Mouse (Mus musculus): Measurements from ENCODE around the gene Prickle2. TPM values are rescaled to one million over a fixed set of nuclear protein-coding genes. Genes with fewer than 3 reads are reported as not detected.
A peak's percentile ranks its signal among the peaks of the same experiment; 100 is the strongest.

Gene Prickle2
- polyA plus RNA-seq, 1 experiment from 2014 or later: 18.1 TPM

DNA sequence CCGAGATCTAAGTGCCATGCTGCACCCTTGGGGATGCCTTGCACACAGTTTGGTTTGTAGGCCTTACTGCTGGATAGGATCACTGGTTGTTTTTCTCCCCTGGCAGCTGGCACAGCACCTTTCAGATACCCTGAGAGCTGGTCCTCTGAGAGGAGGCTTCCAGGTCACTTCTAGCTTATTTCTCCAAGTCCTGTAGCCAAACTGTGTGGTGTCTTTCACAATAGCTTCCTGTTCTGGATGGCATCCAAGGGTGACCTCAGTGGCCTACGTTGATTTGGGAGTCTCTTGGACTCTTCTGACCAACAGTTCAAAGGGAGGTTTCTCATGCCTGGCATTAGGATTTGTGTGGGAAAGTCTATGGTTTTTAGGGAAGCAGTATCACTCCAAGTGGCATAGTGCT lies 150.3 kb downstream of the Prickle2 start:
- DNase-seq (ENCODE audit: low read depth, low spot score) (peak; percentile 30), ATAC-seq (peak; percentile 35)
- ChIA-PET CTCF (interaction anchor here (1.0 to 1.6 kb wide), 3 partner anchors 14 to 111 kb away, joined by 3 to 4 read pairs (median 3); no protein-coding TSS in a partner anchor), POLR2A (interaction anchor here (0.6 kb wide), 1 partner anchor 248 kb away, joined by 5 read pairs; no protein-coding TSS in a partner anchor)
- TF ChIP-seq CTCF (IDR thresholded peaks at IDR 0.05): no peak
- no peaks in the 10 kb centered on the region for H3K27me3 ChIP-seq
- in situ Hi-C loops (cut with MboI; ENCODE audit: low pct_unique_long_range_greater_than_20kb): no loop called here

DNA sequence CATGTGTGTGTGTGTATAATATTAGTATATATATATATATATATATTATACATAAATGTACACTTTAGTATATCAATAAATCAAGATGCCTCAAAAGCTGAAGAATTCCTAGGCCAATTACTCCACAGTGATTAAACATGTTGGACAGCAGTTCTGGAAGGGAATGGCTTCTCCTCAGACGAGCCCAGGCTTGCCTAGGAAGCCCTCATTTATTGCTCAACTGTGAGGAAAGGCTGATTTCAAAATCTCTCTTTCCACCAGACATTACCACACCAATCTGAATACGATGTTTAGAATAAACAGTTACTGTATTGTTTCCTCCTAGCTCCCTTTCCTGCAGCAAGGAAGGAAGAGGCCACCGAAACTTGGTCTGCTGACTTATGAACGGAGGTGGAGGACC lies 152.9 kb downstream of the Prickle2 start:
- DNase-seq (ENCODE audit: low read depth, low spot score) (no peak), ATAC-seq (no peak)
- in situ Hi-C loops (cut with MboI; ENCODE audit: low pct_unique_long_range_greater_than_20kb): no loop called here
- TF ChIP-seq CTCF (IDR thresholded peaks at IDR 0.05): no peak
- H3K27me3 ChIP-seq: no peaks in the 10 kb centered on the region
- POLR2A ChIA-PET: no interaction called here
- CTCF ChIA-PET: no interaction called here

DNA sequence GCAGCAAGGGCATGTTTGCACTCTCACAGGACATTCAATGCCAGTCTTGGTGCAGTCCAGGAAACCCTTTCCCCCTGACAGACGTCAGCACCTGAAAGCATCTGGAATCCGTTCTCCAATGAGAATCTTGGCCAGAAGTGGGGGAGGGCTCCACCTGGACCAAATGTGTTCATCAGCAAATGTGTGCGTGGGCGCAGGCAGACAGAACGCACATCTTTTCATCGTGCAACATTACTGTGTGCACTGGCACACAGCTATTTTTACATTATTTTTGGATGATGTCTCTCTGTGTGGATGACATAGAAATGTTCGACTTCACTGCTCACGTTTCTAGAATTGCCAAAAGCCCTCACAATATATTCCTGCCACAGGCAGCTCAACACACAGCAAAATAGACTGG lies 156.7 kb downstream of the Prickle2 start:
- ATAC-seq (no peak), DNase-seq (ENCODE audit: low read depth, low spot score) (no peak)
- in situ Hi-C loops (cut with MboI; ENCODE audit: low pct_unique_long_range_greater_than_20kb): no loop called here
- POLR2A ChIA-PET: no interaction called here
- CTCF ChIA-PET: no interaction called here
- H3K27me3 ChIP-seq: no peaks in the 10 kb centered on the region
- TF ChIP-seq CTCF (IDR thresholded peaks at IDR 0.05): no peak

DNA sequence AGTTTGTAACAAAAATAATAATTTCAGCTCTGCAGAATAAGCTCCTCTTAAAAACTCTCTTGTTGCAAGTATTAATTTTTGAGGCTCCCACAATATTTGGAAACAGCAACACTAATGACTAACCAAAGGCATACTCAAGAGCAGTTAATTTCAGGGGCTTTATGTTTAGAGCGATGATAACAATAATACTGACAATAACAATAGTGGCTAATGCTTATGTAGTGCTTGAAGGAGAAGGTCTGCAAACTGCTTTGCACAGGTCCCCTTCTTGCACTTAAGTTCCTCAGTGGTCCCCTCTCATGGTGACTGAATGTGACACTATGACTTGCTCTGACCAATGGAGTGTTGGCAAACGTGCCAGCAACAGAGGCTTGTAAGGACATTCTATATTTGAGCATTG lies 160.8 kb downstream of the Prickle2 start:
- in situ Hi-C loops (cut with MboI; ENCODE audit: low pct_unique_long_range_greater_than_20kb): no loop called here
- ATAC-seq: no peak
- no peak for TF ChIP-seq CTCF (IDR thresholded peaks at IDR 0.05)
- CTCF ChIA-PET: no interaction called here
- POLR2A ChIA-PET: interaction anchor here (0.5 kb wide), 1 partner anchor 79 kb away, joined by 4 read pairs; no protein-coding TSS in a partner anchor
- no peaks in the 10 kb centered on the region for H3K27me3 ChIP-seq
- no peak for DNase-seq (ENCODE audit: low read depth, low spot score)

DNA sequence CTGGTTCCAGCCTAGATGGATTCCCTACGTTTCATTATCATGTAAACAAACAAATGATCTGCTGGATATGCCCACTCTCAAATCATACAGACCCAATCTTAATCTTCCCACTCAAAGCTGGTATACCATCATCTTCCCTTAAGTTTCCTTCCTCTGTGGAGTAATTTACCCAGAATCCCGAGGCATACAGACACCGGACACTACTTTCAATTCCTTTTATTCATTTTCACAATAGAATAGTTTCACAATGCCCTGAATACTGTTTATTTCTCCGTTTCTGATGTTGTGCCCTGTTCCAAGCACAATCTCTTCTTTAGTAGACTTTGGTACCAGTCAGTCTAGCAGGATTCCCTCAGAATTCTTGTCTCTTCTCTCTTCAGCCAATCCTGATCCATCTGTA lies 162.1 kb downstream of the Prickle2 start:
- POLR2A ChIA-PET: no interaction called here
- no peak for ATAC-seq
- CTCF ChIA-PET: no interaction called here
- no peaks in the 10 kb centered on the region for H3K27me3 ChIP-seq
- no peak for DNase-seq (ENCODE audit: low read depth, low spot score)
- no peak for TF ChIP-seq CTCF (IDR thresholded peaks at IDR 0.05)
- in situ Hi-C loops (cut with MboI; ENCODE audit: low pct_unique_long_range_greater_than_20kb): no loop called here

DNA sequence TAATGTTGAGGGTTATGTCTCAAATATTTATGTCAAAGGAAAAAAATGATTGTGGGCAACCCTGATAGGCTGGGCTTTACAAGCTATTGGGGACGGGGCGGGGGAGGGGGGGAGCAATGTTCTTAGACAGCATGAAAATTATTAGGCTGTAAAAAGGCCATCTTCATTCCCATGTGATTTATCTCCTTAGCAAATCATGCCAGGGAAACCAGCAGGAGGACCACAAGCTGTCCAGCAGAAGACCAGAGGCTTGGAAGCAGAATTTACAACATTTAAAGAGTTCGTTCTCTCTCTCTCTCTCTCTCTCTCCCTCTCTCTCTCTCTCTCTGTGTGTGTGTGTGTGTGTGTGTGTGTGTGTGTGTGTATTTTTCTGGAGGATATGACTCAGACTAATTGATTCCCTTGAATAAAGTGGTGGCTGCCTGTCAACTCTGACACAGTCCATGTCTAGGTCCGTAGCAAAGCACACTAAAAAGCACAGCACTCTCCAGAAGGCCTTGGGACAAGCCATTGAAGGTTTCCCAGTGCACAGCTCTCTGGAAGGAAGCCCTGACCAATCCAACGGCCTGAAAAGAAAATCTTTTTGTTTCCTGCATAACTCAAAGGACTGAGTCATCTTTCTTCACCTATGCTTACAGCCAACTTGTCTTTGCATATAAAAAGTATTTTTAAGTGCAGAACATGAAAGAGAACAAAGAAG lies 163.4 kb downstream of the Prickle2 start:
- ChIA-PET CTCF (interaction anchor here (1.5 kb wide), 1 partner anchor 13 kb away, joined by 3 read pairs; no protein-coding TSS in a partner anchor), POLR2A (no interaction called here)
- DNase-seq (ENCODE audit: low read depth, low spot score): no peak
- H3K27me3 ChIP-seq: no peaks in the 10 kb centered on the region
- in situ Hi-C loops (cut with MboI; ENCODE audit: low pct_unique_long_range_greater_than_20kb): no loop called here
- no peak for TF ChIP-seq CTCF (IDR thresholded peaks at IDR 0.05)
- ATAC-seq: no peak

DNA sequence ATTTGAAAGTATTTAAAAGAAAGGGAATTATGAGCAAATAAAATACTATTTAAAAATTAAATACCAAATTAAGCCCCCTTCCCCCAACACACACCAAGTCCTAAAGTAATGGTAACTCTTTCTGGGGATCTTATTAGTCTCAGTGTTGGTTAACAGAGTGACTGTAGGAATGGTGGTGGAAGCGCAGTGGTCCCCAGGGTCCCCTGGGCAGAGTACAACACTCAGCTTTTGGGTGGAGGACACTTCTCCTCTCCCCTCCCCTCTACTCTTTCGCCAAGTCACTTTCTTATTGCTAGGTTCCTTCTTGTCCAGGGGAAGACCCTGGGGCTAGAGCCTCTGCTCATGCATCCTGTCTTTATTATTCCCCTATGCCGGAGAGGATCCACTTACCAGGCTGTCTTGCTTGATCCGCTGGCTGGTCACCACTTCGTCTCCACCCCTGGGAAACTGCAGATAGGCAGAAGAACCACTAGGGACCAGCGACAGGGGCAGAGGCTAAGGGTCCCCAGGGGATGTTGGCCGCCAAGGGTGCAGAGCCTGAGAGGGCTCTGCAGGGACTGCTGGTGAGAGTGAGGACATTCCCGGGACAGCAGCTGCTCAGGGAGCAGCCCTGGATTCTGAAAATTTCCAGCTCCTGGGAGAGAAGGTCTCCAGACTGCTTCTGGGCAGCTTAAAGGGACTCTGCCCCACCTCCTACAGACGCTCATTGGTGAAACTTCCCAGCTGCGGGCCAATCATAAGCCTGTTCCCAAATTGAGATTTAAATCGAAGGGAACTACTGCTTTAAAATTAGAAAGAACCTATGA lies 171.5 kb downstream of the Prickle2 start:
- in situ Hi-C loops (cut with MboI; ENCODE audit: low pct_unique_long_range_greater_than_20kb): no loop called here
- DNase-seq (ENCODE audit: low read depth, low spot score) (no peak), ATAC-seq (no peak)
- CTCF ChIA-PET: interaction anchor here (1.0 to 1.2 kb wide), 2 partner anchors 10 to 209 kb away, joined by 3 read pairs; no protein-coding TSS in a partner anchor
- H3K27me3 ChIP-seq: no peaks in the 10 kb centered on the region
- POLR2A ChIA-PET: no interaction called here
- no peak for TF ChIP-seq CTCF (IDR thresholded peaks at IDR 0.05)

DNA sequence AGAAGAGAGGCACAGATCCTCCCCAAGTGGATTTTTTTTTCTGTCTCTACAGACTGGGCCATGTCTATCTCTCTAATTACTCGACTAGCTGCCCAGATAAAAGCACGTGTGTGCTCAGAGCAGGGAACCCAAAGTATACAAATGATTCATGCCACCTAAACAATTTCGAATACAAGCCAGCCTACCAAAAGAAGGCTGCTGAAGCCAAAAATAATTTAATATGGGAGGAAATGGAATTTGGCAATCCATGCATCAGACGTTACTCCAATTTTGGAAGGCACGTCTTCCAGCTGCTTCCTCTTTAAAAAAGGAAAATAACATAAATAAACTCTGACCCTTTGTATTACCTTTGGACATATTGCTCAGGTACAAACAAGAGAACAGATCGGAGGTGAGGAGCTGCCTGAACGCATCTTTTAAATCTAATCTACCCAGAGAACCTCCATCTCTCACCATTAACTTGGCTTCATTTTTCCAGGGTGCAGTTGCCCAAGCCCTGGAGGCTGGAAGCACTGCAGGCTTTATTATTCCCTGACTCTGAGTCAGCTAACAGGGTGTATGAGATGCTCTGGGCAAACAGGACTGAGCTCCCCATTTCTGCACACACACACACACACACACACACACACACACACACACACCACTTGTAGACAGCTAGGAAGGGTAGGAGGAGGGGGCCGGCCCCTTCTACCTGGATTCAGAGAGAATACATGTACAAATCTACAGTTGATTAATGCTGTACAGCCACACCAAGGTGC lies 172.5 kb downstream of the Prickle2 start:
- DNase-seq (ENCODE audit: low read depth, low spot score) (no peak), ATAC-seq (no peak)
- in situ Hi-C loops (cut with MboI; ENCODE audit: low pct_unique_long_range_greater_than_20kb): no loop called here
- ChIA-PET POLR2A (no interaction called here), CTCF (interaction anchor here (1.0 kb wide), 2 partner anchors 12 to 14 kb away, joined by 3 to 4 read pairs; no protein-coding TSS in a partner anchor)
- H3K27me3 ChIP-seq: no peaks in the 10 kb centered on the region
- TF ChIP-seq CTCF (IDR thresholded peaks at IDR 0.05): no peak

DNA sequence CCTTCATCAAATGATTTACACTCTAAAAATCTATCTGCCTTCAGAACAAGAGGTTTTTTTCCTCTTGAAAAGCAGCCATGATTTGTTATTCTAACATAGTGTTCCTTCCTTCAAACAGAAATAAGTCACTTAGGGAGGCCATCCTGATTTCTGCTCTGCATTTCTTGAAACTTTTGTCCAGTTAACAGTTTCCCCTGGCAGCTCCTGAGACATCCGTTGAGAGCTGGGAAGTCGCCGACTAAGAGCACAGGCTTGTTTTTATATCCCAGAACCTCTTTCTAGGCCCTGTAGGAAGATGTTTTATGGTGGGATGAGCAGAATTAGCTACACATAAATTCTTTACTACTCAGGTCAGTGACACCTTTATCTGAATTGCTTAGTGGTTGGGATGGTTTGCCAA lies 173.1 kb downstream of the Prickle2 start:
- POLR2A ChIA-PET: no interaction called here
- in situ Hi-C loops (cut with MboI; ENCODE audit: low pct_unique_long_range_greater_than_20kb): no loop called here
- CTCF ChIA-PET: interaction anchor here (1.0 kb wide), 2 partner anchors 12 to 13 kb away, joined by 3 to 4 read pairs; no protein-coding TSS in a partner anchor
- no peaks in the 10 kb centered on the region for H3K27me3 ChIP-seq
- no peak for TF ChIP-seq CTCF (IDR thresholded peaks at IDR 0.05)
- DNase-seq (ENCODE audit: low read depth, low spot score): no peak
- no peak for ATAC-seq

DNA sequence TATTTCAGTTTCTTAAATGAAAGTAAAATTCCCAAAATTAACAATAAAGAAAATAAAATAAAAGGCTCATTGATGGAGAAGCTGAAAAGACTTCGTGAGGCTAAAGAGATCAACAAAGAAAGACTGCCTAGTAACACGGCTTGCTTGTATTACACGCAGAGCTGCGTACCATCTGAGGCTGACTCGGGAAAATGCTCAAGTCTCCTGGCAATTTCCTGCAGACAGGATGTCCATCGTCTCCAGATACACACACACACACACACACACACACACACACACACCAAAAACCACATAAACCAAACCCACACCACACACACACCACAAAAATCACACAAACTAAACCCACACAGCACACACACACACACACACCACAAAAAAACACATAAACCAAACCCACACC lies 173.6 kb downstream of the Prickle2 start:
- ATAC-seq: no peak
- POLR2A ChIA-PET: no interaction called here
- no peaks in the 10 kb centered on the region for H3K27me3 ChIP-seq
- CTCF ChIA-PET: interaction anchor here (1.0 kb wide), 1 partner anchor 13 kb away, joined by 3 read pairs; no protein-coding TSS in a partner anchor
- no peak for DNase-seq (ENCODE audit: low read depth, low spot score)
- in situ Hi-C loops (cut with MboI; ENCODE audit: low pct_unique_long_range_greater_than_20kb): no loop called here
- no peak for TF ChIP-seq CTCF (IDR thresholded peaks at IDR 0.05)

Data from Patski (cell line).